Mouse (Mus musculus) ES-Bruce4 (cell line): ENCODE results near the gene Vmn1r125.
"Not testable (repeated sequence)": the region's sequence is repeated elsewhere in the genome, so short reads cannot be mapped to it uniquely, and the experiment has no call there.

ENCODE experiments used
- CTCF ChIP-seq: IDR thresholded peaks from one replicate; pipeline ENCODE4 v1.8.1; 2011; ENCODE audit warnings: low read depth, low read length
- EP300 ChIP-seq: IDR thresholded peaks from 2 replicates; pipeline ENCODE4 v1.6.1; 2011; ENCODE audit warnings: low read depth, low read length; ENCODE audit not compliant: insufficient read depth

- not testable (repeated sequence) for TF ChIP-seq CTCF, EP300
Measured at GRCm38 (mm10) chr7:21301367-21301766, 29.4 kb downstream of the Vmn1r125 start, which contains the start of gene Vmn1r126.
